Mouse (Mus musculus) effector memory CD4-positive, alpha-beta T cell, adult 7 months (primary cell): Measurements from ENCODE around the gene Lrg1. TPM values are rescaled to one million over a fixed set of nuclear protein-coding genes. Genes with fewer than 3 reads are reported as not detected.

ENCODE experiments used
- polyA plus RNA-seq: library from polyadenylated mRNA; unstranded; fragments of 100-300 nt; shearing (Covaris generic); gene quantifications from one replicate; pipeline ENCODE4 v1.2.1, GENCODE M21; 2017

Gene Lrg1
- not detected for polyA plus RNA-seq

DNA sequence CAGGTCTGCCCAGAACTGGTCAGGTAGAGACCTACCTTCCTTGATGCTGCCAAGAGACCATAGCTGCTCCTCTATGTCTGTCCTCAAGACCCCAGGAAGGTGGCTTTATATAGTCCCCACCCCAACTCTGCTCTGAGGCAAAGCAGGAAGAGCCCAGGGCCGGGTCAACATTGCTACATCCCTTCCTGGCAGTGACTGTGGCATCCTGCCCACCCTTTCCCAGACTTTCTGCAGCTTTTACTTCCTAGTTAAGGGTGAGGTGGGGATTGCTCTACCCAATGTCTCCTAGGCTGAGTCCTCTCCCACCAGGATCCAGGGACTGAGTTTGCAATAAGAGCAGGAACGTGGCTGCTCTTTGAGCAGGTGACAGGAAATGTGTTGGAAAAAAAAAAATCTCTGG is at the start of gene Lrg1:
Lrg1 (minus strand) TSS at position 176 of the 400 bp plus-strand sequence.

DNA sequence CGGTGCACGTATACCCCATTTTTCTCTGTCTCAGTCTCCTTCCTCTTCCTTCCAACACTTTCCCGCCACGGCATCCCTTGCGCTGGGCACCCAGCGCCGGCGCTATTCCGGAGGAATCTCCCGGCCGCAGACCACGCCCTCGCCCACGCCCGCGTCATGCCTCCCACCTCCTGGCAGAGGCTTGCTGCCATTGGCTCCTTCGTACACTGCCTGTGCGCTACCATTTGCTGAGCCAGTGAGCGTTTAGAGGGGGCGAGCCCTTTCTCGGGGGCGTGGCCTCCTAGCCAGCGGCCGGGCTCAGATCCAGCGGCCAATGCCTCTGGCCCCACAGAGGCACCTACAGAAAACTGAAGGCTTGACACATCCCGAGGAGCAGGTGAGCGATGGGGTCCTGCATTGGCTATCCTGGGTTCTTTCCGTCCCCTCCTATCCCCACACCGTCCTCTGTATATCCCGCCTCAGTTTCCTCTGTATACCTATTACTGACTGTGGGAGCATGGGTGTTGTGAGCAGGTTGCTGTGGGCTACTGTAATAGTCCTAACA is 40.5 kb upstream of the Lrg1 start, which contains the start of gene Tnfaip8l1:
Tnfaip8l1 (plus strand) TSS at position 247 of the 544 bp plus-strand sequence.

DNA sequence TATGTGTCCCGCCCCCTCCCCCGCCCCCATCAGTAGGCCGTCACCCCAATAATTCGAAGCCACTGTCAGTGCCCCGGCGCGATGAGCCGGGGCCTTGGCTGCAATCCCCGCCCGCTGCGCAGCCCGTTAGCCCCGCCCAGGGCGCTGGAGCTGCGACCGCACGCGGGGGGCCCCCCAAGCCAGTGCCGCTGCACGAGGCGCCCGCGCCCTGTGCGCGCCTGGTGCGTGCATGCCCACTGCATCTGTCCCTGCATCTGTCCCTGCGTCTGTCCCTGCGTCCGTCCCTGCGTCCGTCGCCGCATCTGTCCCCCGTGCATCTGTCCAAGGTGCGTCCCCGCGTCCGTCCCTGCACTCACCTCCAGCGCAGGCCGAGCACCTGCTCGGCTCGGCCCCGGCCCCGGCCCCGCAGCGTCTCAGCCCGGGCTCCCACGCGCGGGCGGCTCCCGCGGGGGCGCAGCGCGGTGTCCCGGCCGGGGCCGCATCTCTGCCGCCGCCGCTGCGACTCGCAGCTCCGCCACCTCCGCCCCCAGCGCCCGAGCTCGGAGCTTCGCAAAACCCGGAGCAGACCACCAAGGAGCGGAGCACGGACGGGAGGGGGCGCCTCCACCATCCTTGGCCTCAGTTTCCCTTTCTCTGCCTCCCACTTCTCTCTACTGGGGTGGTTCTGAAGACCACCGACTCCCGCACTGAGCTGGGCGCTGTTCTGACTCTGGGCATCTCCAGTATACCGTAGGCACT is 18.2 kb upstream of the Lrg1 start, which contains the start of gene Sema6b:
Sema6b (minus strand) TSS at position 486 of the 738 bp plus-strand sequence.

DNA sequence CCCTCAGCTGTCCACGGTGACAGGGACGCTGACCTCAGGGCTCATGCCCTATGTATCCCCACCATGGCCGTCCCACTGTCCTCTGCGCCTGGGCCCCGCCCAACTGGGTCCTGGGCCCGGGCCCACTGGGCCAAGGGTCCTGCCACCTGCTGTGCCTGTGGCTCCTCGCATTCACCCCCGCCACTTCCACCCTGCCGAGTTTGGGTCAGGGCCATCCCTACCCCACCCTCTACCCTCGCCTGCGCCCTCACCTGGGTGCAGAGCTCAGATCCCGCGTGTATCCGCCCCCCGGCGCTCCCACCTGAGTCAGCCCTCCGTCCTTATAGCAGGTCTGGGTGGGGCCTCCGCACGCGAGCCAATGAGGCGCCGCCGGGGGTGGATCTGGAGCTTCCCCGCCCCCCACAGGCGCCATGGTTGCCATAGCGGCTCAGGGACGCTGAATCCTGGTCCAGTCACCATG is 4.5 kb downstream of the Lrg1 start, which contains the start of gene Plin5:
Plin5 (minus strand) TSS at position 346 of the 460 bp plus-strand sequence.

DNA sequence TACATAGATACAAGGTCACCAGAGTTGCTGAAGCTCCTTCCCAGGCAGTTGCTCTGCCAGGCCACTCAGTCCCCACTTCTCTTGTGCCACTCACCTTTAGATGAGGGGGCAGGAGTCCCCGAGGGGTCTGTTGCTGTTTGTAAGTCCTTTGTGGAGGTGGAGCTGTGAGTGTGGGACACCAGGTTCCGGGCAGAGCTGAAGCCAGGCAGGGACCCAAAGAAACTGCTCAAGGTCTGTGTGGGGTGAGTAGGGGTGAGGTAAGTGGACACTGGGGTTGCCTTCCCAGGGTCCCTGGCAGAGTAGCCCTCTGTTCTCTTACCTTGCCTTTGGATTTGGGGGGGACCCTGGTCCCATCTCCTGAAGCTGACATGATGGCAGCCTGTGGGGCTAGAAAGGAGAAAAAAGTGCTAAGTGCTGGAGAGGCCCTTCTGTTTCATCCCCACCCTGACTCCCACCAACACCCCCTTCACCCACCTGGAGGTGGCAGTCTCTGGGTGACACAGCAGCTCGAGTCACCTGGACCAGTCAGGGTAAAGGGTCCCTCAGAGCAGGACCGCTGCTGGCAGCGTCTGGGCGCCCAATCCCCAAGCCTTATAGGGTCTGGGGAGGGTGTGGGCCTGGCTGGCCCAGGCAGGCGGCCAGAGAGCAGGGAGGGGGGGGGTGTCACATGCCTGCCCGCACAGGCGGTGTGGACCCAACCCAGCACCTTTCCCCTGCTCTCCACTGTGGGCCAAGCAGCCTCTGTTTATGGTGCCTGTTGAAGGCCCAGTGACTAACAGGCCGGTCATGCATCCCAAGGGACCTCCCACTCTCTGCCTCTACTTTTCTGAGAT is 12.4 kb downstream of the Lrg1 start, which contains the start of gene Plin4:
Plin4 (minus strand) TSS at position 585 of the 833 bp plus-strand sequence.

DNA sequence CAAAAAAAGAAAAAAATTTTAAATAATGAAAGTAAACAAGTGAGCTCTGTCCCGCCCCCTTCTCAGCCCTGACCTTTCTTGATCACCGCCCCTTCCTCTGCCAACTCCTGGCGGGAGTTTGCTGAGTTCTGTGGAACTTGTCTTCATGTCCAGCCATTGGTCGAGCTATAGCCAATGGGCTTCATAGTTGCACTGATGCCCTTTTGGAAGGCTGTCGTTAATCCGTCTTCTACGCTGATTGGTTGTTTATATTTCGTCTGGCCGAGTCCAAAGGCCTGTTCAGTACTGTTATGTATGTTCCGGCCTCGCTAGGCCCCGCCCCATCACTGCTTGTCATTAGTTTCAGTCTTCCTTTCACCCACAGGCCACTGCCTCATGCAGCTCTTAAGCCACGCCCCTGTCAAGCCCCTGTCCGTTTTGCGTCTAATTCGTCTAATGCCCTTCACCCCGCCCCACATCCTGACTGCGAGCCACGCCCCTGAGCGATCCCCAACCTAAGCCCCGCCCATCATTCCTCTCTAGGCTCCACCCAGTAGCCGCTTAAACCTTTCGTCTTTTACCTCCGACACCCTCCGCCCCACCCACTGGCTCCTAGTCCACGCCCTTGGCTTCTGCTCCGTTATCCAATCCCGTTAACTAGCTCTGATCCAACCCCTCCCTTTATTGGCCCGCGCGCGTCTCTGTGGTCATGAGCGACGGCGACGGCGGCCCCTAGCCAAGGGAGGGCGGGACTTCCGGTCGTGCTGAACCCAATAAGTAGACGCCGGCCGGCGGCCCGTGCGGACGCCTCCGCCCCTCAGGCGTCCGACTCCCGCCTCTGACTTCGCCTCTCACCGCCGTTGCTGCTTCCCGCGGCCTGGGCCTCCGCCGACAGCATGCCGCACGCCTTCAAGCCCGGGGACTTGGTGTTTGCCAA is 42.7 kb downstream of the Lrg1 start, which contains the start of gene Hdgfl2:
Hdgfl2 (plus strand) TSS at position 755 of the 916 bp plus-strand sequence.

DNA sequence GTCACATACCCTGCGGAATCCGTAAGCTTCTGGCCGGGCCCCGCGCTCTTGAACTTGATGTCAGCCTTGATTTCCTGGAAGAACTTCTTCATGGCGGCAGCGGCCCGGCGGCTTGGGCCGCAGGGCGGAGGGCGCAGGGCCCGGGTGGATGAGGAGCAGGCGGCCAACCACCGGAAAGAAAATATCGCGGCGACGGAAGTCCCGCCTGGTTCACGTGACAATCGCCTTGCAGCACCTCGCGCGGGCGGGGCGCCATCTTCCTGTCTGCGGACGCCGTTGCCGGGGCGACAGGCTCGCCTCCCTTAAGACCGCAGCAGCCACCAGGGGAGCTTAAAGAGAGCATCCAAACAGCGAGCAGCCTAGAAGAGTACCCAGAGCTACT is 47.0 kb downstream of the Lrg1 start, which contains the start of gene Ubxn6:
Ubxn6 (minus strand) TSS at position 202 of the 382 bp plus-strand sequence.

Other genes starting within 250 kb of the Lrg1 start
- gene Zfp119a, start 243.1 kb downstream of the Lrg1 start, polyA plus RNA-seq: 17.7 TPM
- 37.1 TPM for gene Zfp959, start 229.9 kb downstream of the Lrg1 start, polyA plus RNA-seq
- gene Zfp119b, start 172.5 kb downstream of the Lrg1 start, polyA plus RNA-seq: 6.9 TPM
- 0.33 TPM for gene Ebi3, start 169.4 kb downstream of the Lrg1 start, polyA plus RNA-seq
- gene Yju2, start 162.9 kb downstream of the Lrg1 start, polyA plus RNA-seq: 32.0 TPM
- 1.0 TPM for gene Shd, start 151.5 kb downstream of the Lrg1 start, polyA plus RNA-seq
- not detected for gene Fsd1, start 135.5 kb downstream of the Lrg1 start, polyA plus RNA-seq
- gene Stap2, start 116.4 kb downstream of the Lrg1 start, polyA plus RNA-seq: 2.3 TPM
- gene Mpnd, start 116.3 kb downstream of the Lrg1 start, polyA plus RNA-seq: 158 TPM
- gene Sh3gl1, start 85.4 kb downstream of the Lrg1 start, polyA plus RNA-seq: 137 TPM
- gene Chaf1a, start 81.6 kb downstream of the Lrg1 start, polyA plus RNA-seq: 1.3 TPM
- 64.9 TPM for gene Ubxn6, start 47.0 kb downstream of the Lrg1 start, polyA plus RNA-seq
- gene Hdgfl2, start 42.4 kb downstream of the Lrg1 start, polyA plus RNA-seq: 113 TPM
- gene Plin4, start 12.2 kb downstream of the Lrg1 start, polyA plus RNA-seq: not detected
- gene Plin5, start 4.4 kb downstream of the Lrg1 start, polyA plus RNA-seq: not detected
- gene Sema6b, start 18.3 kb upstream of the Lrg1 start, polyA plus RNA-seq: not detected
- 22.7 TPM for gene Tnfaip8l1, start 40.5 kb upstream of the Lrg1 start, polyA plus RNA-seq
- 48.9 TPM for gene Mydgf, start 61.9 kb upstream of the Lrg1 start, polyA plus RNA-seq
- gene Dpp9, start 96.9 kb upstream of the Lrg1 start, polyA plus RNA-seq: 44.4 TPM
- gene Fem1a, start 134.8 kb upstream of the Lrg1 start, polyA plus RNA-seq: 10.0 TPM
- gene Ticam1, start 154.8 kb upstream of the Lrg1 start, polyA plus RNA-seq: 2.6 TPM
- gene Plin3, start 170.9 kb upstream of the Lrg1 start, polyA plus RNA-seq: 20.5 TPM
- not detected for gene Arrdc5, start 178.3 kb upstream of the Lrg1 start, polyA plus RNA-seq
- gene Uhrf1, start 181.3 kb upstream of the Lrg1 start, polyA plus RNA-seq: 7.4 TPM
- gene Kdm4b, start 204.1 kb upstream of the Lrg1 start, polyA plus RNA-seq: 55.6 TPM